Mouse (Mus musculus): ENCODE results near the gene Calcoco2.

DNA sequence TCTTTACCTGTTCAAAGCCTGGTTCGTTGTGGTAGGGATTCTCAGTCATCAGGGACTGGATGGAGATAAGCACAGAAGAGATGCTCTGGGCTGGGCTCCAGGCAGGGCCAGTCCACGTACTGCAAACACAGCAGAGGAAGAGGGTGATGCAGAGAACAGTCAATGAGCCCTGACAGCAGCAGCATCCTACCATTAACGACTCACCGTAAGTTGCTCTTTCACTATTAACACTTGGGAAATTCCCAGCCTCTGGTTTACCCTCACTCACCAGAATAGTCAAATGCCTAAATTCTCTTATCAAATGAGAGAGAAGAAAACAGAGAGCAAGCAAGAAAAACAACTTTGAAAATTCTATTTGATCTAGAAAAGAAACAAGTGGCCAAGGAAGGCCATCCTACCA is 53.5 kb downstream of the Calcoco2 start:
- TF ChIP-seq GATA1 (IDR thresholded peaks at IDR 0.05; ENCODE audit: low read length) (no peak), TAL1 (IDR thresholded peaks at IDR 0.05; ENCODE audit: low read length) (no peak)
